Mouse (Mus musculus) myocyte (in vitro differentiated cells): ENCODE measurements around the gene Klk11.

Experiments
- POLR2A ChIP-seq: IDR thresholded peaks from one replicate; pipeline ENCODE4 v1.6.1; 2011; ENCODE audit warnings: low read depth, mild to moderate bottlenecking, control low read depth, moderate library complexity; ENCODE audit not compliant: insufficient read length
- USF1 ChIP-seq: IDR thresholded peaks from one replicate; pipeline ENCODE4 v1.6.1; 2011; ENCODE audit warnings: low read depth, mild to moderate bottlenecking, control low read depth, moderate library complexity

GRCm38 (mm10) chr7:43778176-43778970 is 4.0 kb downstream of the Klk11 start:
- TF ChIP-seq POLR2A (no peak), USF1 (no peak)
